Mouse (Mus musculus) myocyte (in vitro differentiated cells): ENCODE measurements at regions not wholly inside any gene's neighbourhood (a gene's known extent, or its start where the extent isn't known, plus 50 kb on each side); places are given as distances from the start of the nearest gene placed in this dataset.
A peak's percentile ranks its signal among the peaks of the same experiment; 100 is the strongest.

ENCODE experiments used
- CEBPB ChIP-seq: IDR thresholded peaks from 2 replicates; pipeline ENCODE4 v1.6.1; 2011; ENCODE audit warnings: mild to moderate bottlenecking, moderate library complexity; ENCODE audit not compliant: poor library complexity, insufficient read depth, severe bottlenecking
- E2F4 ChIP-seq: IDR thresholded peaks from one replicate; pipeline ENCODE4 v1.6.1; 2011; ENCODE audit warnings: mild to moderate bottlenecking, control low read depth, moderate library complexity; ENCODE audit not compliant: insufficient read depth
- MAX ChIP-seq: IDR thresholded peaks from one replicate; pipeline ENCODE4 v1.6.1; 2011; ENCODE audit warnings: low read depth, mild to moderate bottlenecking, control low read depth
- MYOD1 ChIP-seq, 3 experiments: IDR thresholded peaks; one replicate each; pipeline ENCODE4 v1.6.1; 2011; ENCODE audit warnings: control low read depth in 2 of 3, low read depth in 2 of 3, mild to moderate bottlenecking in 2 of 3, moderate library complexity in 1 of 3; ENCODE audit not compliant: insufficient read length in 2 of 3, control insufficient read depth in 1 of 3
- MYOG ChIP-seq, 3 experiments: IDR thresholded peaks; one replicate each; pipeline ENCODE4 v1.6.1; 2011; ENCODE audit warnings: control low read depth in 2 of 3, low read depth in 2 of 3, mild to moderate bottlenecking in 2 of 3; ENCODE audit not compliant: insufficient read length in 2 of 3, control insufficient read depth in 1 of 3, insufficient read depth in 1 of 3
- POLR2A ChIP-seq: IDR thresholded peaks from one replicate; pipeline ENCODE4 v1.6.1; 2011; ENCODE audit warnings: low read depth, mild to moderate bottlenecking, control low read depth, moderate library complexity; ENCODE audit not compliant: insufficient read length
- POLR2AphosphoS2 ChIP-seq: IDR thresholded peaks from one replicate; pipeline ENCODE4 v1.6.1; 2011; ENCODE audit warnings: low read depth, control low read depth; ENCODE audit not compliant: insufficient read length
- REST ChIP-seq: IDR thresholded peaks from one replicate; pipeline ENCODE4 v1.6.1; 2011; ENCODE audit warnings: mild to moderate bottlenecking, control low read depth, moderate library complexity; ENCODE audit not compliant: insufficient read depth, insufficient read length
- TCF12 ChIP-seq: IDR thresholded peaks from one replicate; pipeline ENCODE4 v1.6.1; 2011; ENCODE audit warnings: mild to moderate bottlenecking, control low read depth; ENCODE audit not compliant: poor library complexity, insufficient read depth, severe bottlenecking
- TCF3 ChIP-seq: IDR thresholded peaks from one replicate; pipeline ENCODE4 v1.6.1; 2011; ENCODE audit warnings: low read depth, control low read depth; ENCODE audit not compliant: insufficient read length
- USF1 ChIP-seq: IDR thresholded peaks from one replicate; pipeline ENCODE4 v1.6.1; 2011; ENCODE audit warnings: low read depth, mild to moderate bottlenecking, control low read depth, moderate library complexity

DNA sequence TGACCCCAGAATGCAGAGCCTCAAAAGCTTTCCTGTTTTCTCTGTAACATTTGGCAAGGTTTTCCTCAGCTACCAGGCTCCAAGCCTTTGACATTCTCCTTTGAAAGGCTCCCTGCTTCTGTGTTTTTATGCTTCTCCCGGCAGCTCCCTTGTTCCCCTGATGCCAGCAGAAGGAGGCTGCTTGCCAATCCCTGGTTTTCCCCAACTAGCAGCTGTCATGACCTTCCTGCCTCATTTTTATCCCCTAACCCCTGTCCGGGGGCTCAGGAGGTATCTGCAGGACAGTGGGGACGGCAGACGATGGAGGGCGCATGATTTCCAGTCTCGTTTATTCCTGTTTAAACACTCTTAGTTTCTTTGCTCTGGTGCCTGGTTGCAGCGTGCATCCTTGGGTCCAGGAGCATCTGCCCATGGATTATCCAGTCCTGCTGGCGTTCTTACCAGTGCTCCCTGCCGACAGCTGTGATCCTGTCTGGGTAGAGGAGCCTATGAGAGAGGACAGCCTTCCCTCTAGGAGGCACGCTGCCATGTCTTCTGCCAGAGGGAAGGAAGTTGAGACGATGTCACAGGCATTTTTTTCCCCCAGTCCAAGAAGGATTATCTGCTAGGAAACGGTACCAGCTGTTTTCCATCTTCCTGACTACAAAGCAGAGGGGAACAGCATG lies 285.8 kb upstream of the Ubash3b start:
- TF ChIP-seq E2F4: no peak
- no peak for TF ChIP-seq TCF12
- no peak for TF ChIP-seq POLR2A
- TF ChIP-seq POLR2AphosphoS2: no peak
- TF ChIP-seq USF1: no peak
- TF ChIP-seq MYOG (IDR thresholded peaks at IDR 0.05; ENCODE audit: control insufficient read depth in 1 of 3, insufficient read depth in 1 of 3, insufficient read length in 2 of 3, low read depth in 2 of 3): peak in 1 of 3 experiments; percentile 30
- TF ChIP-seq CEBPB: no peak
- TF ChIP-seq MAX: no peak
- peak in 2 of 3 experiments; percentile 46 to 50 for TF ChIP-seq MYOD1 (IDR thresholded peaks at IDR 0.05; ENCODE audit: control insufficient read depth in 1 of 3, insufficient read length in 2 of 3, low read depth in 2 of 3)
- no peak for TF ChIP-seq TCF3
- TF ChIP-seq REST: no peak
